Mouse (Mus musculus) CH12.LX (cell line): ENCODE results near the gene Hvcn1. TPM values are rescaled to one million over a fixed set of nuclear protein-coding genes. Genes with fewer than 3 reads are reported as not detected.

Experiments
- DNase-seq: peaks from one replicate; pipeline ENCODE4 v3.0.0-alpha.2; 2013; ENCODE audit errors: extremely low read depth
- H3K27ac ChIP-seq: 2 replicates; pipeline ENCODE4 v1.5.1; 2012; ENCODE audit warnings: low read depth, mild to moderate bottlenecking, control low read depth, moderate library complexity; ENCODE audit not compliant: insufficient read depth
- H3K27me3 ChIP-seq: replicated peaks from 2 replicates; pipeline ENCODE3; 2012; ENCODE audit warnings: inconsistent platforms
- H3K36me3 ChIP-seq, 2 experiments: replicated peaks in 1 of 2; 2 replicates each; pipeline versions ENCODE3 to v1.6.1; 2012; ENCODE audit warnings: inconsistent platforms in 1 of 2, low read length in 1 of 2, mild to moderate bottlenecking in 1 of 2, mixed read lengths in 1 of 2, moderate library complexity in 1 of 2; ENCODE audit not compliant: control insufficient read depth in 1 of 2, insufficient read depth in 1 of 2
- H3K4me1 ChIP-seq, 2 experiments: 2 replicates each; pipeline ENCODE4 v1.6.1; 2012; ENCODE audit warnings: inconsistent platforms in 1 of 2, moderate library complexity in 1 of 2; ENCODE audit not compliant: insufficient read depth in 2 of 2, control insufficient read depth in 1 of 2
- H3K4me2 ChIP-seq: 2 replicates; pipeline ENCODE4 v1.6.1; 2012; ENCODE audit warnings: low read depth, mild to moderate bottlenecking, control low read depth; ENCODE audit not compliant: poor library complexity, insufficient read depth, severe bottlenecking
- H3K4me3 ChIP-seq, 3 experiments: fragments of 150-350 bp in 1 of 3; sonication (generic) in 1 of 3; replicated peaks in 1 of 3; 2 replicates each; pipeline versions ENCODE3 to v1.5.1; 2011 to 2012; ENCODE audit warnings: low read depth in 2 of 3, low read length in 2 of 3, mild to moderate bottlenecking in 2 of 3, moderate library complexity in 2 of 3, control low read depth in 1 of 3, improper control_type of control experiment in 1 of 3, inconsistent platforms in 1 of 3, mixed read lengths in 1 of 3; ENCODE audit not compliant: poor library complexity in 1 of 3
- H3K79me2 ChIP-seq: replicated peaks from 2 replicates; pipeline ENCODE4 v1.6.1; 2012; ENCODE audit warnings: mild to moderate bottlenecking, moderate library complexity; ENCODE audit not compliant: control insufficient read depth, poor library complexity, insufficient read depth, severe bottlenecking; ENCODE audit errors: extremely low read depth
- H3K9ac ChIP-seq: 2 replicates; pipeline ENCODE4 v1.6.1; 2012; ENCODE audit warnings: low read depth, mild to moderate bottlenecking, control low read depth, moderate library complexity; ENCODE audit not compliant: insufficient read depth
- H3K9me3 ChIP-seq: replicated peaks from 2 replicates; pipeline ENCODE3; 2012; ENCODE audit warnings: low read length, inconsistent platforms, mixed read lengths
- CTCF ChIP-seq, 2 experiments: IDR thresholded peaks in 1 of 2; conservative IDR thresholded peaks in 1 of 2; 2 replicates each; pipeline ENCODE4 v1.5.1; 2011 to 2012; ENCODE audit warnings: low read depth in 2 of 2, low read length in 2 of 2, improper control_type of control experiment in 1 of 2, inconsistent platforms in 1 of 2, mild to moderate bottlenecking in 1 of 2, moderate library complexity in 1 of 2
- GABPA ChIP-seq: IDR thresholded peaks from 2 replicates; pipeline ENCODE4 v1.6.1; 2012; ENCODE audit warnings: low read depth, low read length, improper control_type of control experiment, inconsistent platforms; ENCODE audit not compliant: insufficient replicate concordance
- IRF4 ChIP-seq: IDR thresholded peaks from 2 replicates; pipeline ENCODE4 v1.6.1; 2014; ENCODE audit warnings: low read depth, mild to moderate bottlenecking, inconsistent platforms, low read length, improper control_type of control experiment
- MAX ChIP-seq: IDR thresholded peaks from 2 replicates; pipeline ENCODE4 v1.6.1; 2011; ENCODE audit warnings: low read length, improper control_type of control experiment
- MEF2A ChIP-seq: IDR thresholded peaks from 2 replicates; pipeline ENCODE4 v1.6.1; 2014; ENCODE audit warnings: low read depth, mild to moderate bottlenecking, inconsistent platforms, low read length, improper control_type of control experiment, borderline replicate concordance
- MXI1 ChIP-seq: IDR thresholded peaks from 2 replicates; pipeline ENCODE4 v1.6.1; 2011; ENCODE audit warnings: mild to moderate bottlenecking, low read depth, low read length, improper control_type of control experiment
- MYC ChIP-seq: IDR thresholded peaks from 2 replicates; pipeline ENCODE4 v1.6.1; 2011; ENCODE audit warnings: low read depth, mild to moderate bottlenecking, improper control_type of control experiment, low read length
- NRF1 ChIP-seq: IDR thresholded peaks from 2 replicates; pipeline ENCODE4 v1.6.1; 2014; ENCODE audit warnings: low read depth, mild to moderate bottlenecking, inconsistent platforms, low read length, improper control_type of control experiment, moderate library complexity
- PAX5 ChIP-seq: IDR thresholded peaks from 2 replicates; pipeline ENCODE4 v1.6.1; 2012; ENCODE audit warnings: low read length, inconsistent platforms, mixed read lengths
- POLR2A ChIP-seq: IDR thresholded peaks from 2 replicates; pipeline ENCODE4 v1.6.1; 2011; ENCODE audit warnings: low read depth, mild to moderate bottlenecking, improper control_type of control experiment, low read length
- SMC3 ChIP-seq: IDR thresholded peaks from 2 replicates; pipeline ENCODE4 v1.6.1; 2011; ENCODE audit warnings: low read depth, low read length, improper control_type of control experiment
- TBP ChIP-seq: conservative IDR thresholded peaks from 2 replicates; pipeline ENCODE4 v1.6.1; 2011; ENCODE audit warnings: low read depth, low read length, improper control_type of control experiment
- TCF12 ChIP-seq: IDR thresholded peaks from 2 replicates; pipeline ENCODE4 v1.6.1; 2014; ENCODE audit warnings: low read depth, mild to moderate bottlenecking, inconsistent platforms, low read length, improper control_type of control experiment
- UBTF ChIP-seq: IDR thresholded peaks from 2 replicates; pipeline ENCODE4 v1.6.1; 2012; ENCODE audit warnings: low read depth, mild to moderate bottlenecking, inconsistent platforms, low read length, improper control_type of control experiment, moderate library complexity
- USF1 ChIP-seq: IDR thresholded peaks from 2 replicates; pipeline ENCODE4 v1.6.1; 2014; ENCODE audit warnings: low read depth, mild to moderate bottlenecking, inconsistent platforms, low read length, improper control_type of control experiment
- USF2 ChIP-seq: conservative IDR thresholded peaks from 2 replicates; pipeline ENCODE4 v1.6.1; 2011; ENCODE audit warnings: low read depth, low read length, improper control_type of control experiment
- ZNF384 ChIP-seq: IDR thresholded peaks from 2 replicates; pipeline ENCODE4 v1.6.1; 2012; ENCODE audit warnings: low read depth, low read length, improper control_type of control experiment, inconsistent platforms
- dilution Hi-C: fragments of 300-500 bp; cut with MboI; formaldehyde crosslinking; loops from 2 replicates; pipeline ENCODE4 v1.14.3; 2020; ENCODE audit warnings: low sequenced_read_pairs; ENCODE audit not compliant: extremely low pct_unique_long_range_greater_than_20kb, extremely low pct_ligation_motif_present
- in situ Hi-C: fragments of 300-500 bp; cut with MboI; formaldehyde crosslinking; loops from 3 replicates; pipeline ENCODE4 v1.14.3; 2019; ENCODE audit warnings: low sequenced_read_pairs, low pct_ligation_motif_present, low pct_unique_long_range_greater_than_20kb, mixed read lengths
- polyA plus RNA-seq: library from polyadenylated mRNA; unstranded; fragments of >175 nt; gene quantifications from 2 replicates; pipeline ENCODE4 v1.2.1, GENCODE M21; 2012; ENCODE audit warnings: low read depth; ENCODE audit not compliant: insufficient read length
- total RNA-seq, 2 experiments: library from RNA; depleted of rRNA; stranded (reverse); fragments of 300-350 nt in 1 of 2; fragments of >200 nt in 1 of 2; gene quantifications; 2 replicates each; pipeline ENCODE4 v1.2.3; 2012 to 2014

The Hvcn1 gene
- total and polyA plus RNA-seq, 3 experiments, result 143 to 159 (median 156) TPM

- 0 out of 2 replicates have a peak, but pooled peaks have one; percentile 34 for TF ChIP-seq MXI1
- peak; percentile 73 for TF ChIP-seq ZNF384
- no peak; the same call in 1 of the 2 replicates for TF ChIP-seq TCF12
- no peak for TF ChIP-seq PAX5
- TF ChIP-seq IRF4, result peak; percentile 28; the same call in 1 of the 2 replicates
- no peak for TF ChIP-seq MYC
- no peak for TF ChIP-seq USF2
These were observed 14.3 kb upstream of the Hvcn1 start (continued) for GRCm38 (mm10) chr5:122192347-122192746.

GRCm38 (mm10) chr5:122200872-122201271, 5.7 kb upstream of the Hvcn1 start:
- no peaks in the 10 kb centered on the region for H3K27me3 ChIP-seq
- no peak for DNase-seq
- no peak for TF ChIP-seq ZNF384
- no peak overlapping the region for H3K4me2 ChIP-seq
- peaks cover 11 to 21% of the 10 kb centered on the region in 2 experiments for H3K4me1 ChIP-seq
- no peak overlapping the region for H3K27ac ChIP-seq
- H3K36me3 ChIP-seq, result peaks cover 15 to 36% of the 10 kb centered on the region in 2 experiments
- H3K4me3 ChIP-seq, result no peak overlapping the region
- dilution Hi-C loops, result no loop called here
- in situ Hi-C loops, result no loop called here
- H3K9ac ChIP-seq, result no peak overlapping the region
- H3K9me3 ChIP-seq, result peaks cover 12% of the 10 kb centered on the region
- H3K79me2 ChIP-seq, result peaks cover 13% of the 10 kb centered on the region

- H3K27me3 ChIP-seq, result no peaks in the 10 kb centered on the region
- H3K9me3 ChIP-seq, result peaks cover 12% of the 10 kb centered on the region
- no peak overlapping the region for H3K4me3 ChIP-seq
- TF ChIP-seq CTCF (conservative IDR thresholded peaks at IDR 0.05 in 1 of 2, IDR thresholded peaks at IDR 0.05 in 1 of 2; ENCODE audit: low read depth in 2 of 2, low read length in 2 of 2), result no peak
- no peak for TF ChIP-seq SMC3
- TF ChIP-seq TBP, result no peak
- no peak for TF ChIP-seq IRF4
- no peak for TF ChIP-seq USF1
- TF ChIP-seq MEF2A, result no peak
- TF ChIP-seq POLR2A, result no peak
- TF ChIP-seq NRF1, result no peak
- TF ChIP-seq USF2, result no peak
- TF ChIP-seq GABPA, result no peak
- no peak for TF ChIP-seq UBTF
- no peak for TF ChIP-seq MAX
- peaks cover 11 to 21% of the 10 kb centered on the region in 2 experiments for H3K4me1 ChIP-seq
- H3K79me2 ChIP-seq, result peaks cover 17% of the 10 kb centered on the region
- H3K4me2 ChIP-seq, result no peak overlapping the region
- H3K36me3 ChIP-seq, result peaks cover 15 to 36% of the 10 kb centered on the region in 2 experiments
- H3K9ac ChIP-seq, result no peak overlapping the region
- dilution Hi-C loops (no loop called here), in situ Hi-C loops (no loop called here)
- no peak for DNase-seq
- no peak overlapping the region for H3K27ac ChIP-seq
These were observed 4.7 kb upstream of the Hvcn1 start for GRCm38 (mm10) chr5:122201904-122202303.
